Mouse (Mus musculus) adipocyte (in vitro differentiated cells): ENCODE measurements around the gene Kcnrg.
"Not testable (repeated sequence)": the region's sequence is repeated elsewhere in the genome, so short reads cannot be mapped to it uniquely, and the experiment has no call there.

Source experiments
- DNase-seq: peaks from one replicate; pipeline ENCODE4 v3.0.0-alpha.2; 2016; ENCODE audit warnings: low spot score

The Kcnrg gene

GRCm38 (mm10) chr14:61607157-61607556 is at the start of gene Kcnrg:
TSS of gene Kcnrg (plus strand) at chr14:61607457.
- DNase-seq: no peak

- no peak for DNase-seq
These were observed 48.4 kb upstream of the Kcnrg start for GRCm38 (mm10) chr14:61558901-61559300.

- peak; percentile 35 for DNase-seq
These were observed 47.4 kb upstream of the Kcnrg start for GRCm38 (mm10) chr14:61559856-61560255.

GRCm38 (mm10) chr14:61566211-61566610 is 41.0 kb upstream of the Kcnrg start:
- not testable (repeated sequence) for DNase-seq

GRCm38 (mm10) chr14:61569344-61569743 is 37.9 kb upstream of the Kcnrg start:
- DNase-seq: no peak

- DNase-seq: peak; percentile 91
These were observed 35.9 kb upstream of the Kcnrg start for GRCm38 (mm10) chr14:61571366-61571765.

- DNase-seq: no peak
These were observed 35.1 kb upstream of the Kcnrg start for GRCm38 (mm10) chr14:61572131-61572530.

GRCm38 (mm10) chr14:61575066-61575465 is 32.2 kb upstream of the Kcnrg start:
- DNase-seq: no peak

GRCm38 (mm10) chr14:61575941-61576340 is 31.3 kb upstream of the Kcnrg start:
- no peak for DNase-seq

- no peak for DNase-seq
These were observed 17.8 kb upstream of the Kcnrg start for GRCm38 (mm10) chr14:61589288-61590065.

- DNase-seq: peak; percentile 45
These were observed 10.4 kb upstream of the Kcnrg start for GRCm38 (mm10) chr14:61596719-61597426.

GRCm38 (mm10) chr14:61597968-61598367 is 9.3 kb upstream of the Kcnrg start, which contains the start of gene Trim13:
TSS of gene Trim13 (plus strand) at chr14:61598247.
- DNase-seq: no peak

- peak; percentile 73 for DNase-seq
These were observed 8.0 kb upstream of the Kcnrg start for GRCm38 (mm10) chr14:61599057-61599806.

GRCm38 (mm10) chr14:61601348-61601747 is 5.9 kb upstream of the Kcnrg start:
- no peak for DNase-seq

- no peak for DNase-seq
These were observed 4.0 kb upstream of the Kcnrg start for GRCm38 (mm10) chr14:61603069-61603755.

- DNase-seq: no peak
These were observed 3.2 kb upstream of the Kcnrg start for GRCm38 (mm10) chr14:61604081-61604480.

- not testable (repeated sequence) for DNase-seq
These were observed 1.2 kb upstream of the Kcnrg start for GRCm38 (mm10) chr14:61606088-61606487.

- no peak for DNase-seq
These were observed 4.5 kb downstream of the Kcnrg start for GRCm38 (mm10) chr14:61611766-61612165.

- no peak for DNase-seq
These were observed 6.1 kb downstream of the Kcnrg start for GRCm38 (mm10) chr14:61613319-61613718.

GRCm38 (mm10) chr14:61620371-61620770 is 13.1 kb downstream of the Kcnrg start:
- DNase-seq: no peak

GRCm38 (mm10) chr14:61635969-61636368 is 28.7 kb downstream of the Kcnrg start:
- DNase-seq: no peak

- no peak for DNase-seq
These were observed 35.4 kb downstream of the Kcnrg start for GRCm38 (mm10) chr14:61642668-61643067.
